Mouse (Mus musculus) neural tube, embryonic 10.5 days (tissue): Measurements from ENCODE around the gene Taar7a.

Source experiments
- DNase-seq: peaks from one replicate; pipeline ENCODE4 v3.0.0-alpha.2; 2017; ENCODE audit warnings: low spot score; ENCODE audit errors: extremely low spot score

The Taar7a gene

GRCm38 (mm10) chr10:23948026-23948425, 45.3 kb downstream of the Taar7a start:
- DNase-seq: no peak

GRCm38 (mm10) chr10:23942465-23942864, 50.8 kb downstream of the Taar7a start:
- no peak for DNase-seq
